ENCODE assay signal across 10 mouse cellular contexts in the genomic region with DNA sequence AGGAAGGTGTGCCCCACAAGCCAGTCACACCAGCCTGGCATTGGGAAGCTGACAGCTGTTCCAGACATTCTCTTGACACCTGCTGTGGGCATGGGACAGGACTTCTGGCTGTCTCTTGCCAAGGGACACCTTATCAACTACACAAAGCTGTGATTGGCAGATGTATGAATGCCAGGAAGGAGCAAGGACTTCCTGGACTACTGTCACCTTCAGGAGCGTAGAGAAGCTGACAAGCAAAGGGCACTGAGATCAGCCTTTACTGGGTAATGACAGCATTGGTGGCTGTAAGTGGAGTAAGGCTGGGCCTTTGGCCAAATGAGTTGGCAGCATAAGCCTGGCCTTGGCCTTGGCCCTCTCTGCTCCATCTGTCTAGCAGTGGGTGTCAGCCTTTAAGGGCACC. TPM values are rescaled to one million over a fixed set of nuclear protein-coding genes. Genes with fewer than 3 reads are reported as not detected.
DNase-seq lines count a peak whose midpoint lies in the region; ATAC-seq and TF ChIP-seq lines count a peak whose summit lies in the region.
"Had no signal": no experiment of that assay in that cellular context is flagged by ENCODE, and none has a peak within 500 bp of the region (broad histone marks: within the 10 kb centered on the region; RNA-seq: fewer than 3 reads in every experiment).

No protein-coding gene starts in this region.

- H3K4me2 ChIP-seq in forebrain, embryonic 15.5 days (replicated peaks): no peak overlapping the region
- H3K4me2 ChIP-seq in forebrain, embryonic 12.5 days: no peak overlapping the region
- H3K4me2 ChIP-seq in stomach, embryonic 15.5 days: no peak overlapping the region
- no peak overlapping the region for H3K4me2 ChIP-seq in stomach, postnatal 0 days (replicated peaks; ENCODE audit: low read depth)

- no peaks in the 10 kb centered on the region for H3K36me3 ChIP-seq in forebrain, embryonic 15.5 days
- no peaks in the 10 kb centered on the region for H3K36me3 ChIP-seq in forebrain, embryonic 12.5 days (replicated peaks)
- H3K36me3 ChIP-seq in stomach, embryonic 15.5 days: no peaks in the 10 kb centered on the region
- H3K36me3 ChIP-seq in stomach, postnatal 0 days (ENCODE audit: control insufficient read depth, insufficient read depth, low read length): no peaks in the 10 kb centered on the region

- peak overlapping the region; percentile 36 for H3K27ac ChIP-seq in forebrain, embryonic 15.5 days (replicated peaks)
- H3K27ac ChIP-seq in forebrain, embryonic 12.5 days: no peak overlapping the region
- H3K27ac ChIP-seq in stomach, embryonic 15.5 days: no peak overlapping the region
- no peak overlapping the region for H3K27ac ChIP-seq in stomach, postnatal 0 days (replicated peaks)

- H3K4me3 ChIP-seq in forebrain, embryonic 15.5 days: no peak overlapping the region
- no peak overlapping the region for H3K4me3 ChIP-seq in forebrain, embryonic 12.5 days (replicated peaks)
- no peak overlapping the region for H3K4me3 ChIP-seq in stomach, embryonic 15.5 days (replicated peaks)
- H3K4me3 ChIP-seq in stomach, postnatal 0 days (ENCODE audit: low read depth, low read length): no peak overlapping the region

- no peak for DNase-seq in stomach, postnatal 0 days (ENCODE audit: low spot score)
- peak; percentile 52 for DNase-seq in gastrocnemius, postnatal 25 days
- peak; percentile 24 for DNase-seq in testis, postnatal 14 days (ENCODE audit: low spot score)
- DNase-seq in layer of hippocampus, postnatal 14 days (ENCODE audit: low spot score in 2 of 2): no peak
- DNase-seq: layer of hippocampus, postnatal 36 days had no signal

- H3K4me1 ChIP-seq in forebrain, embryonic 15.5 days: peaks cover 12% of the 10 kb centered on the region
- no peaks in the 10 kb centered on the region for H3K4me1 ChIP-seq in forebrain, embryonic 12.5 days
- H3K4me1 ChIP-seq in stomach, embryonic 15.5 days: no peaks in the 10 kb centered on the region
- no peaks in the 10 kb centered on the region for H3K4me1 ChIP-seq in stomach, postnatal 0 days (replicated peaks; ENCODE audit: control insufficient read depth, insufficient read depth)

- WGBS in forebrain, embryonic 15.5 days: 64% methylated on average over 1 of the region's 1 CpGs
- 90% methylated on average over 1 of the region's 1 CpGs for WGBS in forebrain, embryonic 12.5 days
- WGBS in stomach, embryonic 15.5 days: 77% methylated on average over 1 of the region's 1 CpGs
- WGBS in stomach, postnatal 0 days: 85% methylated on average over 1 of the region's 1 CpGs

- H3K9ac ChIP-seq in forebrain, embryonic 15.5 days (replicated peaks): no peak overlapping the region
- H3K9ac ChIP-seq in forebrain, embryonic 12.5 days: no peak overlapping the region
- no peak overlapping the region for H3K9ac ChIP-seq in stomach, embryonic 15.5 days
- H3K9ac ChIP-seq in stomach, postnatal 0 days (ENCODE audit: low read length): no peak overlapping the region

- no peak for TF ChIP-seq EP300 in stomach, postnatal 0 days (optimal IDR thresholded peaks at IDR 0.05)

- H3K9me3 ChIP-seq in forebrain, embryonic 15.5 days: no peaks in the 10 kb centered on the region
- no peaks in the 10 kb centered on the region for H3K9me3 ChIP-seq in forebrain, embryonic 12.5 days
- no peaks in the 10 kb centered on the region for H3K9me3 ChIP-seq in stomach, embryonic 15.5 days
- no peaks in the 10 kb centered on the region for H3K9me3 ChIP-seq in stomach, postnatal 0 days (ENCODE audit: control insufficient read depth, low read length)

- ATAC-seq in forebrain, embryonic 15.5 days (replicated peaks): peak; percentile 93
- no peak for ATAC-seq in forebrain, embryonic 12.5 days (ENCODE audit: low FRiP score)
- ATAC-seq in stomach, embryonic 15.5 days (ENCODE audit: insufficient read depth, low FRiP score, low read depth): peak; percentile 53; the same call in 1 of the 2 replicates
- no peak for ATAC-seq in stomach, postnatal 0 days (ENCODE audit: low FRiP score, low TSS enrichment)
- no peak for ATAC-seq in megakaryocyte, adult 5-6 weeks (ENCODE audit: poor library complexity, severe bottlenecking)
- ATAC-seq: Patski had no signal

- H3K27me3 ChIP-seq in forebrain, embryonic 15.5 days: no peaks in the 10 kb centered on the region
- no peaks in the 10 kb centered on the region for H3K27me3 ChIP-seq in forebrain, embryonic 12.5 days
- H3K27me3 ChIP-seq in stomach, embryonic 15.5 days (replicated peaks): no peaks in the 10 kb centered on the region
- no peaks in the 10 kb centered on the region for H3K27me3 ChIP-seq in stomach, postnatal 0 days (ENCODE audit: control insufficient read depth, insufficient read depth, low read length)
- H3K27me3 ChIP-seq: Patski had no signal

- TF ChIP-seq CTCF in stomach, postnatal 0 days (IDR thresholded peaks at IDR 0.05; ENCODE audit: low read depth): no peak

RNA-seq across cellular contexts. Expression of gene Plppr1, which starts 17.4 kb away (rescaled TPM):
- 51.6 and 53.5 TPM in 2 replicates for polyA plus RNA-seq in forebrain, embryonic 15.5 days (2015; fragmentation: Nextera tagmentation; extraction: Ambion mirVana)
- polyA plus RNA-seq in forebrain, embryonic 12.5 days (2016; fragmentation: Nextera tagmentation; extraction: Ambion mirVana): 19.9 and 20.4 TPM in 2 replicates
- 2.4 and 3.4 TPM in 2 replicates for polyA plus RNA-seq in stomach, embryonic 15.5 days (2015; fragmentation: Nextera tagmentation; extraction: Ambion mirVana)
- polyA plus RNA-seq in stomach, postnatal 0 days (2015; fragmentation: Nextera tagmentation; extraction: Ambion mirVana): 0.22 and 0.29 TPM in 2 replicates
- not detected for total RNA-seq in gastrocnemius, postnatal 25 days (2021)
- 10 to 100 TPM; 23.0 to 23.5 TPM for total RNA-seq in layer of hippocampus, postnatal 14 days (2021)
- not detected in 2 replicates for total RNA-seq in megakaryocyte, adult 5-6 weeks (2015)
- not detected in 2 replicates for total RNA-seq in megakaryocyte, adult 5-6 weeks (2017)

Comparison
In these comparisons a context has a peak if more than half of its experiments do, and no peak if none do; other contexts are left out.
1. ATAC-seq: peak in forebrain, embryonic 15.5 days (single experiment) and stomach, embryonic 15.5 days (single experiment); none in forebrain, embryonic 12.5 days (single experiment), stomach, postnatal 0 days (single experiment) and megakaryocyte, adult 5-6 weeks (single experiment).
2. DNase-seq: peak in gastrocnemius, postnatal 25 days (single experiment) and testis, postnatal 14 days (single experiment); none in stomach, postnatal 0 days (single experiment) and layer of hippocampus, postnatal 14 days (0 of 2).